Mouse (Mus musculus) G1E (cell line): ENCODE results near the gene Cdkn1a.

ENCODE experiments used
- CTCF ChIP-seq: IDR thresholded peaks from 2 replicates; pipeline ENCODE4 v1.5.1; 2012; ENCODE audit warnings: low read depth, low read length, inconsistent platforms, mixed read lengths
- GATA1 ChIP-seq: IDR thresholded peaks from 2 replicates; pipeline ENCODE4 v1.6.1; 2012; ENCODE audit warnings: borderline replicate concordance, low read length, inconsistent platforms, mixed read lengths
- TAL1 ChIP-seq: conservative IDR thresholded peaks from 2 replicates; pipeline ENCODE4 v1.6.1; 2012; ENCODE audit warnings: low read depth, low read length, inconsistent platforms, mixed read lengths

- TF ChIP-seq CTCF = no peak
- TF ChIP-seq GATA1 = no peak
- TF ChIP-seq TAL1 = no peak
These were observed 32.9 kb downstream of the Cdkn1a start for GRCm38 (mm10) chr17:29123578-29124174.
